Mouse (Mus musculus) thymus, adult 18-20 months (tissue): Measurements from ENCODE around the gene Alpk3.

Experiments used
- DNase-seq, 2 experiments: peaks; one replicate each; pipeline ENCODE4 v3.0.0; 2022; ENCODE audit warnings: mixed read lengths in 2 of 2

The Alpk3 gene

DNA sequence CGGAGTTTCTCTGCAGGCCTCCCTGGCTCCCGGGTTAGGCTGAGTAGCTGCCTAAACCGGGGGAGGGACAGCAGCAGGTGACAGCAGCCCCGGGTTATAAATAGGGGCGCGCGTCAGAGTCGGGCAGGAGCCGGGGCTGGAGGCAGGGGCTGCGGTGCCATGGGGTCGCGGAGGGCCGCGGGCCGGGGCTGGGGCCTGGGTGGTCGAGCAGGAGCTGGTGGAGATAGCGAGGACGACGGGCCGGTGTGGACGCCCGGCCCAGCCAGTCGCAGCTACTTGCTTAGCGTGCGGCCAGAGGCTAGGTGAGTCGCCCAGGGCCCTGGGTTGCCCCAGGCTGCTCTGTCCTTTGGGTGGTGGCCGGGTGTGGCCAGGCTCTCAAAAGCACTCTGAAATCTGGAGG lies at the start of gene Alpk3:
Alpk3 (plus strand) TSS at position 130 of the 400 bp plus-strand sequence.
- DNase-seq = no peak

DNA sequence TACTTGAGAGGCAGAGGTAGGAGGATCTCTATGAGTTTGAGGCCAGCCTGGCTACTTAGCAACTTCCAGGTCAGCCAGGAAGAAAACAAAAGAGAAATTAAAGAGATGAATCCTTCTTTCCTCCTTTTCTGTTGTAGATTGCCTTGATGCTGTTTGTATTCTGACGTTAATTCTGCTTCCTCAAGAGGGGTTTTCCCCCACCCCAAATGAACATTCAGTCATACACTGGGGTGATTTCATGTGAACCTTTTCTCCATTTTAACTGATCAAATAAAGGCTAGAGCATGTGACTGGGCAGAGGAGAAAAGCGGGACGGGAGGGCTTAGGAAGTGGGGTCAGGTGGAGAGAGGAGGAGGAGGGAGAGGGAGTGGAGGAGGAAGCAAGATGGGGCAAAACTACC lies 49.1 kb upstream of the Alpk3 start:
- no peak for DNase-seq

DNA sequence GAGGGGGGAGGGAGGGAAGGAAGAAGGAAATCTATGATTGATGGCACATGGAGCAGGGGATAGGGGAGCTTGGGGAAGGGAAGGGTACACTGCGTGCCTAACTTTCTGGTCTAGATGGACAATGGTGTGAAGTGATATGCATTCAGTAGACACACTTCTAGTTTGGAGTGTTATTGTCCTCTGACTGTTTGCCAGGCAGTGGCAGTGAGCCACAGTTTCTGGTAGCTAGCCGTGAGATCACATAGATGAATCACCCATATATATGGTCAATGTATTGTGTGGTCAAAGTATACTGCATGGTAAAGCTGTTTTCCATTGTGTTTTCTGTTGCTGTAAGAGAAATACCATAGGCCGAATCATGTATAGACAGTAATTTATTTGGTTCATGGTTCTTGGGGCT lies 45.8 kb upstream of the Alpk3 start:
- DNase-seq = no peak

DNA sequence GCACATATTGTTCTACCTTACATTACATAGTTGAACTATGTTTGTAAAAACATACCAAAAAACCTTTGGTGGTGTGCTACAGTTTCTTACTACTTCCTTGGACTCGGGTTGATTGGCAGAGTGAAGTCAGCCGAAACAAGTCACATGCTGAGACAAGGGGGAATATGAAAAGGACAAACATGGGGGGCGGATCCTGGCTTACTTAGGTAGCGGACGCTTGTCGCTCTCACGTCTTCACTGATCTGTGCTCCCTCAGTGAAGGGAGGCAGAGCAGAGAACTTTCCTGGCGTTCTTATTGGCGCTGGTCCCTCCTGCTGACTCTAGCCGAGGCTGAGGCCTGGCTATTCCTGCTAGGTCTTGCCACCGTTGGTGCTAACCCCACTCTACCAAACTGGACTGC lies 37.1 kb upstream of the Alpk3 start:
- no peak for DNase-seq

DNA sequence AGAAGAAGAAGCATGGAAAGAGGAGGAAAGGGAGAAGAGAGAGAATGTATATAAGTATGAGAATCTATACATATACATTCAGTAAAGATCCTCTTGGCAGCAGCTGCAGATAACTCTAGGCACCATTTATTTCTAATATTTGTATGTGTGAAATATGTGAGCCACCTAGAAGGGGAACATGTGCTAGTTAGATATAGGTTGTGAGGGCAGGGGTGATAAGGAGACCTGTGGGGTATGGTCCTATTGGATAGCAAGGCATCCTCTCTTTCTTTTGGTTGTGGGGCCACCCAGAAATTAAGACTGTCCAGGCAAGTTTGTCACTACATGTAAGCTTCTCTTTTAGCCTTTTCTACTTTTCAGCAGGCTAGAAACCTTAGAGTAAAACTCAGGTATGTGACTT lies 34.7 kb upstream of the Alpk3 start:
- no peak for DNase-seq

DNA sequence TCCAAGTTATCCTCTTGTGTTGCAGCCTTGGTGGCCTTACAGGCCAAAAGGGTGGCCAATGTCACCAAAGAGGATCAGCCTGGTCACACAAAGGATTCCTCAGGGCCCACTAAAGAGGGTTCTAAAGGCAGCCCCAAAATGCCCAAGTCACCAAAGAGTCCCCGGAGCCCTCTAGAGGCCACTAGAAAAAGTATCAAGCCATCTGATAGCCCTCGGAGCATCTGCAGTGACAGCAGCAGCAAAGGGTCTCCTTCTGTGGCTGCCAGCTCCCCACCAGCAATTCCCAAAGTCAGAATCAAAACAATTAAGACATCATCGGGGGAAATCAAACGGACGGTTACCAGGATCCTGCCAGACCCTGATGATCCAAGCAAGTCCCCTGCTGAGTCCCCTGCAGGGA lies 33.3 kb upstream of the Alpk3 start:
- DNase-seq = no peak

DNA sequence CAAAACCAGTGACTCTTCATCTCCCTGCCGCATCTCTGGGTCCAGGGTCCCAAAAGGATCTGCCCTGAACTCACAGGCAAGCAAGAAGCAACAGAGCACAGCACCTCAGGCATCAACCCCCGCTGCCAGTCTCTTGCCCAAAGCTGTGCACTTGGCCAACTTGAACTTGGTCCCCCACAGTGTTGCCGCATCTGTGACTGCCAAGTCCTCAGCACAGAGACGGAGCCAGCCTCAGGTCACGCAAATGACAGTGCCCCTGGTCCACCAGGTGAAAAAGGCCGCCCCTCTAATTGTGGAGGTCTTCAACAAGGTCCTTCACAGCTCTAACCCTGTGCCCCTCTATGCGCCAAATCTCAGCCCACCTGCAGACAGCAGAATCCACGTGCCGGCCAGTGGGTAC lies 32.7 kb upstream of the Alpk3 start:
- DNase-seq = no peak

DNA sequence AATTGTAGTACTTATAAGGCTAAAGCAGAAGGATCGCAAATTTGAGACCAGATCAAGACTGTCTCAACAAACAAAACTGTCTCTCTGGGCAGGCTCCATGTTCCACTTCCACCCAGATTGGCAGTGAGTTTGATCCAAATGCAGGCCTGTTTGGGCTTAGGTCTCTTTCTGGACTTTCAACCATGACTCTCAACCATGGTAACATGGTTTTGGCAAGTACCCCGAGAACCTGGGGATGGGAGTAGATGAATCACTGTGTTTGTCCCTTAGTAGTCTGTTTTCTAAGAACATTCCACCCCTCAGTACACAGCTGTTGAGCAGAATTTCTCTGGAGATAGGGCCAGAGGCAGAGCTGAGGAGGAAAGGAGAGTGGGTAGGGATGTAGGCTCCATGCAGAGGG lies 31.6 kb upstream of the Alpk3 start:
- DNase-seq = no peak

DNA sequence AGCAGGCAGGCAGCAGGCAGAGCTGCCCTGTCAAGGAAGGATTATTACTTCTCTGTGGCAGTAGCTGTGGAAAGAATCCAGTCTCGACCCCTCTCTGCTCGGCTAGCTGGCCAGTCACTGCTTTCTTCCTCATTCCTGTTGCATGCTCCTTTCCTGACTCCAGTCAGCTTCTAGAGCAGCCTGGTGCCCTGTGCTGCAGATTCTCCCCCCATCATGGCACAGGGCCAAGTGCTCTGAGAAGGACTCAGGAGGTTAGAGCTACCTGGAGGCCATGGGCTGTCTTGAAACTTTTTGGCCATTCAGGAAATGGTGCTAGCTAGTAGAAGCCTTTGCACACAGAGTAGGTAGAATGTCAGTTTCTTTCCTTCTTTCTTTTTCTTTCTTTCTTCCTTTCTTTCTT lies 17.7 kb upstream of the Alpk3 start:
- DNase-seq = no peak

DNA sequence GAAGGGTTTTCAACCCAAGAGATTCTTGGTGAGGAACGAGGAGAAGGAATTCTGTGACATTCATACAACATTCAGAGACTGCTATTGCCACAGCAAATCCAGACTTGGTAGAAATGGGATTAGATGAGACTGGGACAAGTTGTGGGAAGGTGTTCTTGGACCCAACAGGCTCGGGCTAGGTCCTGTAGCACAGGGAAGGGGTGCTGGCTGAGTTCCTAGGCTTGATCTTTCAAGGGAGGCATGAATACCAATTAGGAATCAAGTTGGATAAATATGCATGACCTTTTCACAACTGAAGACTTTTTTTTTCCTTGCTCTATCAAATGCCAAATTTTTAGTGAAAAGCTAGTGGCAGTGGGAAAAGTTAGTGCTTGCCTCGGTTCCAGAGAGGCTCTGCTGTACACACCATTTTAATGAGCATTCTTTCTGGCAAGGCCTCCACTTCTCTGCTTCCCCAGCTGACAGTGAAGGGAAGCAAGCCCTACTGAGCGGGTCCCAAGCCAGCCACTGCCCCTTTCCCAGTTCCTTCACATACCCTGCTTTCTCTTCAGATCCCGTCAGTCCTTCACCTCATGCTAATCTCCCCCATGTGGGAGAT lies 14.3 kb upstream of the Alpk3 start:
- DNase-seq = no peak

DNA sequence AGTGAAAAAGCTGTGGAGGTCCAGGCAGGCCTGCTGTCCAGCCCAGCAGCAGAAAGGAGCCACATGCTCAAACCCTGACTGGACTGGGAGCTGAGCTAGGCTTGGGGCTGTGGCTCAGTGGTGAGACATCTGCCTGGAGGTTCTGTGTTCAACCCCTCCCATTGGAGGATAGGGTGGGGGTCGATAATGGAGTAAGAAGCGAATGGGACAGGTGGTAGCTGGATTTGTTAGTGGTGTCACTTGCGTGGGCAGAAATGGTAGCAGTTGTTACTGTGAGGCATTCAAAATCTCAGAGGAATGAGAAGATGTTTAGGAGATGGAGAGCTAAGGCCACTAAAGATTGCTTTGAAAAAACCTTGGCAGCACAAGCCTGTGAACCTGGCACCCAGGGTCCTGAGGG lies 9.6 kb upstream of the Alpk3 start:
- no peak for DNase-seq

DNA sequence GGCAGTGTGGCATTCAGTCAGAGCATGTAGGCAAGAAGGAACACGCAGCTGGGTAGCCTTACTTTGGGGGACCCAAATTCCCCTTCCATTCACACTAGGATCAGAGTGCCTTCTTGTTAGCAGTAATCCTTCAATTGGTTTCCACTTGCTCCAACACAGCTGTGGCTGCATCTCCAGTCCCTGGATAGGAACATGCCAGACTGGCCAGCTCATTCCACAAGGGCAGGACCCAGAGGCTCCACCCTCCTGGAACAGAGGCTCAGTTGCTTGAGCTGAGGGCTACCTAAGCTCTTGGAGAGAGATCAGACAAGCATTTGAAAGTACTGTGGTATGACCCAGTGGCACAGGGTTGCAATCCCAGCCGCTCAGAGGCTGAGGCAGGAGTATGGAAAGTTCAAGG lies 8.9 kb upstream of the Alpk3 start:
- DNase-seq = no peak

DNA sequence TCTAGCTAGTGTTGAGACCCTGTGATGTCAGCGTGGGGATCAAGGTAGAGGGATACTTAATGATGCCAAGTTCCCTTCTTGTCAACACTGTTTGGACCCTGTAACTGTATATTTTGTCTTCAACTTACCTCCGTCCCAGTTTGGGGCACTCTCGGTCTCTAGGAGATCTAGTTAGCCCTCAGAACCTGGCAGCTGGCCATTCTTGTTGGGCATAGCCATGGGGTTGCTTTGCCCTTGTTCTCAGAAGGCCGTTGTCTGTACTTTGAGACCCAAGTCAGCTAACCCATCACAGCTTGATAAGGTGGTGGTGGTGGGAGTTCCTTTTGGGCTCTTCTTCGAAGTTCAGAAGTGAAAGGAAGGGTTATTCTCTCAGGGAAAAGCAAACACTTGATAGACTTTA lies 7.4 kb upstream of the Alpk3 start:
- DNase-seq = no peak

DNA sequence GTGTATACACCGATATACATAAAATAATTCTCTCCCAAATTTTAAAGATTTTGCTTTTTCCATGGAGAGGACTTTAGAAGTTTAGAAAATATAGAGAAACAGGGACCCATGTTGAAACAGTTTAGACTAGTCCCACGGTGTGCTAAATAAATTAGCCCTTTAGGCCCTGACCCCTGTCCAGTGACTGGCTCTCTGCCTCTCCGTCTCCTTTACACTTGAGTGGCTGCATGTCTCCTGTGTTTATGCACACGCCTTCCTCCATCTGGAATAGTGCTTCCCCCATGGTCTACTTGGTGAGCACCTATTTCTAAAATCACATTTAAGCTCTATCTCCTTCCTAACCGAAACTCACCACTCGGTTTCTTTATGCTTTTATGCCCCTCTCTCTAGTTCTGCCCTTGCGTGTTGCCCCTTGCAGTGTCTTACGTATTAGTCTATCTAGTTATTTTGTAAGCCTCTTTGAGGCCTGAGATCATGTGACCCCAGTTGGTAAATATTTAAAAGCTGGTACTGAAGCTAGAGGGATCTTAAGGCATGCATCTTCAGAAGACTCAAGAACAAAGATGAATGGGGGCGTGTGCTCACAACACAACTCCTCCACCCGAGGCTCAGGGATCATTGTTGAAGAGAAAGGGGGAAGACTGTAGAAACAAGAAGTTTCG lies 1.6 kb upstream of the Alpk3 start:
- DNase-seq = no peak

DNA sequence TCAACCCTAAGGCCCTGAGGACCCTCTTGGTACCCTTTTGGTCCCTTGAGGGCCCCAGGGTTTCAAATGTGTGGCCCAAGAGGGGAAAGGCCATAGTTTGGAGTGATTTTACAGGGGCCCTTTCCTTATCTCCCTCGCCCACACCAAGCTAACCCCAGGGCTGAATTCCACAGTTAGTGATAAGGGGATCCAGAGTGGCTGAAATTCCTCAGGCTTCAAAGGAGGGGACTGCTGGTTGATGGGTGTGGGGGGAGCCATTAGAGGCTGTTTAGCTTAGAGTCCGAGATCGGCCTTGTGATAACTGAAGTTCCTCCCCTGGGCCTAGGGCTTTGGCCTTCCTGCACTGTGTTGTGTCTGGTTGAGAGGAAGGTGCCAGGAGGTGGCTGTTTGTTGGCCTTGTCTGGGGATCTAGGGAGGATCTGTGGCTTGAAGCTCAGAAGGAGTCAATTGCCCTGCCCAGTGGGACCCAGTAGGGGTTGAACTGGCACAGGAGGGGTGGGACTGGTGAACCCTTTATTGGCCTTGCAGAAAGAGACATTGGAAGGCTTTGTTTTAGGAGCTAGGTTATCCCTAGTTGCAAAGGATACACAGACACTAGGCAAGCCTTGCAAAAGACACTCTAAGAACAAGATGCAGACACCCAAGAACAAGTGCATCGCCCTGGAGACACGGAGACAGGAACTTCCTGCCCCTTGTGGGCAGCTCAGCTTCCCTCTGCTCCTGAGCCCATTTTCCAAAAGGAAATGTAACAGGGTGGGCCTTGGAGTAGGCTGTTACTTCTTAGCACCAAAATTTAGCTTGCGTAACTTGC lies 706 bp downstream of the Alpk3 start:
- DNase-seq = no peak

DNA sequence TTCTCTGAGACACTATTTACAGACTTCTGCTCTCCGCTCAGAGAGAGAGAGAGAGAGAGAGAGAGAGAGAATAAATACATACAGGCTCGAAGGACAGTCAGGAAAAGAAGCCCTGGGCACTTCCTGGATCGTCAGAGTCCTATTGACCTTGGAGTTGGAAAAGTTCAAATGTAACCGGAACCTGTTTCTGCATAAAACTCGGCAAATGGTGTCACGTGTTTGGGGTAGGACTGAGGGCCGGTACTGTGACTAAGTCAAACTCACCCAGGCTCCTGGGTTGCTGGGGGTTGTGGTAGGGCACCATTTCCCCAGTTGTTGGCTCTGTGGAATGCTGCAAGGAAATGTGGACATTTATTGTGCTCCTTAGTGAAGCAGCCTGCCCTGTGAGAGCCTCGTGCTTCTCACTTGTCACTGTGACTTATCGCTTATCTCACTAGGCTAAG lies 1.3 kb downstream of the Alpk3 start:
- no peak for DNase-seq

DNA sequence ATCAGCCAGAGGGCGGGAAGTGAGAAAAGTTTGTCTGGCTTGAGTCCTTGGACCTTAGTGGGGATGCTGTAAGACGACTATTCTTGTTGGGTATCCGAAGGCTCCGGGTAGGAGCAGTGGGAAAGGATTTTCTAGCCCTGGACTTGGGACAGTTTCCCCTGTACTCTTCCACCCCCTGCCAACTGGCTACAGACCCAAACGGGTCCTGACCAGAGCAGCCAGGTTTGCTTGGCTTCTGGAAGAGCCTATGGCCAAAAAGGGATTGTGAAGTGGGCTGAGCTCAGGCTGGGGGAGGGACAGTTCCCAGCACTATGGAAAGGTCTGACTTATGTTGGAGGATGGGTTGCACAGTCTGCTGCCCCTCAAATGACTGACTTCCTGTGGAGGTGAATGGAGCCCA lies 2.0 kb downstream of the Alpk3 start:
- DNase-seq = no peak

DNA sequence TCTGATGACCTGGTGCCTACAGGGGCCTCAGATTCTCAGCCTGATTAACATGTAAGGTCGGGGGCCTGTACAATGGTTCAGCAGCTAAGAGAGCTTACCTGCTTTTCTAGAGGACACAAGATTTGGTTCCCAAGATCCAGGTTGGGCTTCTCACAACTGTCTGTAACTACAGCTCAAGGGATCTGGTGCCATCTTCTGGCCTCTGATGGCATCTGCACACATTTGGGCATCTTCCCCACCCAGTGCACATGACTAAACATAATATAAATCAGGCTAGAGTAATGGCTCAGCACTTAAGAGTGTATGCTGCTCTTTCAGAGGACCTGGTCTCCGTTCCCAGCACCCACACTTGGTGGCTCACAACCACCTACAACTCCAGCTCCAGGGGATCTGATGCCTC lies 3.5 kb downstream of the Alpk3 start:
- DNase-seq = no peak

DNA sequence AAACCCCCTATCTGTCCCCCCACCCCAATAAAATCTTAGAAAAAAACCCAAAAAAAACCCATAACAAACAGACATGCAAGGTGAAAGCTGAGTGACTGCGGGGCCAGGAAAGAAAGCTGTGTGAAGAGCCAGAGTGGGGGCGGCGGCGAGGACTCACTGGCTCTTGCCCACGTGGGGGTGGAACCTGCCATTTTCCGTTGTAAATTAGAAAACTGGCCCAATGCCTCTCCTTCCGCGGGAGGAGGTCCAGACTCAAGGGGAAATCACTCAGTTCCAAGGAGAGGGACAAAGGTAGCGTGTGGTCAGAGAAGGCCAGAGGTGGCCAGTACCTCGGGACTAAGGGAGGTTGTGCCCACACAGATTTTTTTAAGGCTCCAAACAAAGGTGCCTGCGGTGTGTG lies 4.5 kb downstream of the Alpk3 start:
- no peak for DNase-seq

DNA sequence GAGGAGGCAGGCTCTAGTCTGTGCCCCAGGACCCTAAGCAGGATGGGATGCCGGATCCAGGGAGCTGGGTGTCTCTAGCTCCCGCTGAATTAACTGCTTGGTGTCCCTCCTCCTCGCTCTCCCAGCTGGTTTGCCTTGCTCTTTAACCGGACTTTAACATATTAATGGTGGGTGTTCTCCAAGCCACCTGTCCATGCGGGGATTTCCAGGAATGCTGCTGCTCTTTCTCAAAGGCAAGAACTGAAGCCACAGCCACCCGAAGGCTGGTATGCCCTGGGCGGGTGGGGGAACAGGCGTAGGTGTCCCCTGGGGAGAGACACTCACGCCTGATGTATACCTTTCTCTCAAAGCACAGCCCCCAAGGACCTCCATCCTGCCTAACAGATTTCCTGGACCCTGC lies 5.9 kb downstream of the Alpk3 start:
- DNase-seq = no peak

DNA sequence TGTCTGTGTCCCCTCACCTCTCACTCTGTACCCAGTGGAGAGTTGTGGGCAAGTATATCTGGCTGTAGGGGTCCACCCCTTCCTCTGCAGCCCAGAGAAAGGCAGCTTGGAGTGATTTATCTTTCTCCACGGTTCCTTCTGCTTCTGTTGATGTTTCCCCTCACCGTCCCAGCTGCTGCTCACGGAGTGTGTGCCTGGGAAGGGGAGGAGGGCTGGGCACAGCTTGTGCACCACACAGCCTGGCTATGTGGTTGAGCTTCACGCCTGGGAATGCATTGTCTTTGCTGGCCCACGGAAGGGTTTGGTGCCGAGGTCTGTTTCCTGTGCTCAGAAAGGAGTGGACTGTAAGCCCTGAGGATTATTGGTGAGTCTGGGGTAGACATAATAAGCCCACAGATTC lies 9.3 kb downstream of the Alpk3 start:
- no peak for DNase-seq

DNA sequence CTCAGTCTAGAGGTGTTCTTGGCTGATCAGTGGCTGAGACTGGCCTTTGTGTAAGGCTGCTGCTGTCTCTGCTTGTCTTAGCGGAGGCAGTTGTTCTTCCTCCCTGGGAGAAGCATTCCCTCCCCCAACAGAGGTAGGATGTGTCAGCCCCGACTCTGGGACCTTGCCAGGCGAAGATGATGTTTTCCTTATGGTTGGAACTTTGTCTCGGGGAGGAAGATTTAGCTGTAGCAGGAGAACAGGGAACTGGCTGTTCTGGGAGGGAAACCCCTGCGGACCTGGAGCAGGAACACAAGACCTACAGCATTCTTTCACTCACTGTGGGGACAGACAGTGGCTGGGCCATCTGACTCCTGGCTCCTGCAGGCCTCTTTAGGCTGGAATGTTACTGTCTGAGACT lies 15.1 kb downstream of the Alpk3 start:
- DNase-seq = no peak

DNA sequence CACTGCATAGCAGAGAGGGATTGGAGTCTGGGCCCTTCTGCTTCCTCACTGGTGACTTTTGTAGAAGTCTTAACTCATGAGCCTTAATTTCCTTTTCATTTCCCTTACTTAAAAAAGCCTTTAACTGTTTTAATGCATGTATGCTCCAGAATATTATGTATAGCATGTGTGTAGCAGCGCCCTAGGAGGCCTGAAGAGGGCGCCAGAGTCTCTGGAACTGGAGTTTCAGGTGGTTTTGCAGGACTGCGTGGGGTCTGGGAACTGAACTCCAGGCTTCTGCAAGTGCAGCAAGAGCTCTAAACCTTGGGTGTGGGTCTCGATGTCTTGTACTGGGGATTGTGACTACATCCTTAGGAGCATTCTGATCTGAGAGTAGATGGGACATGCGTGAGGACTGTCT lies 15.9 kb downstream of the Alpk3 start:
- no peak for DNase-seq

DNA sequence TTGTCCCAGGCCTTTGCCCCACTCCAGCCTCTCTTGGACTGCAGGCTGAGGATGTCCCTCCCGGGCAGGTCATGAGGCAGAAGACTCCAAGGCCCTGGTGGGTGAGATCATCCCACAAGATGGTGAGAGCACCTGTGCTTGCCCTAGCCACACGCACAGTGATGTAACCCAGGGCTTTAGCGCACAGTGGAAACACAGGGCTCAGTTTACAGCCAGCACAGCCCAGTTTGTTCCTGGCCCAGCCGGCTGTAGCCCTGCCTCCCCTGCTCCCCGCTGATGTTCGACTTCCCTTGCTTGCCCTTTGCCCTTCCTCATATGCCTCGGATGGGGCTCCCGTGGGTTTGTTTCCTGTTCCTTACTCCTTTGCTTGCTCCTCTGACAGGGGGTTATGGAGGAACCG lies 17.1 kb downstream of the Alpk3 start:
- peak; percentile 18 to 48 for DNase-seq
